Mouse (Mus musculus): ENCODE data around the gene Gm42669.

The Gm42669 gene

GRCm38 (mm10) chr5:107521386-107521785, 14.0 kb downstream of the Gm42669 start:
- no peak for DNase-seq (ENCODE audit: low spot score in 2 of 2)

DNA sequence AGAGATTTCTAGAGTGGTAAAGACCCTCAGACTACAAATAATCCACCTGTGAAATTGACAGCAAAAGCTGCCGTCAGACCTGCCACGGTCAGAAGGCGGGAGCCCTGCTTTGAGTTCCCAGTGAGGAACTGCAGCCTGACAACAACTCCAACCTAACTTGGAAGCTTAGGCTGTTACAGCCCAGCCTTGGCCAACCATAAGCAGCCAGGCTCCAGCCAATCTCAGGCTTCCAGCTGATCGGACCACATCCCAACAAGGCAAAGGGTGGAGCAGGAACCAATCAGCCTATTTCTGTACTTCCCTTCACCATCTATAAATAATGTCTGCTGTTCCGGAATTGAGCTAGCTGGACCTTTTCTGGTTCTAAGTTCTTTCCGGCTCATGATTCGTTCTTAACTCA, 14.5 kb downstream of the Gm42669 start:
- no peak for DNase-seq (ENCODE audit: low spot score in 2 of 2)

- no peak for DNase-seq (ENCODE audit: low spot score in 2 of 2)
Observed at GRCm38 (mm10) chr5:107524281-107524680, 16.9 kb downstream of the Gm42669 start.

GRCm38 (mm10) chr5:107528856-107529255, 21.4 kb downstream of the Gm42669 start:
- DNase-seq (ENCODE audit: low spot score in 2 of 2): no peak

DNA sequence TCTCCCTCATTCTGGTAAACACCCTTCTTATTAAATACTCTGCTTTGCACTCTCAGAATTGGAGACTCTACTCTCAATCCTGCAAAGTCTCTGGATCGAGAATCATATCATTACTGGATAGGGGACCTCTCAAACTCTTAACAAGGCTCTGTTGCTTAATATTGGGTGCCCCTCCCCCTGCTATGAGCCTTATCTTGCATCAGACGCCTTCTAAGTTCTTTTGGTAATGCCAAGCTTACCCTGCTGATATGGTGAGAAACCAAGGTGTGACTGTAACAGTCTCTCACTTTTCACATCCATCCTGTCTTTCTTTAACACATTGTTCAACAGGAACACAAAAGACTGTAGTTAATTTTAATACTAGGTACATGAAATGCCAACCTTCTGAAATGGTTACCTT, 26.2 kb downstream of the Gm42669 start:
- DNase-seq (ENCODE audit: low spot score in 2 of 2): no peak

DNA sequence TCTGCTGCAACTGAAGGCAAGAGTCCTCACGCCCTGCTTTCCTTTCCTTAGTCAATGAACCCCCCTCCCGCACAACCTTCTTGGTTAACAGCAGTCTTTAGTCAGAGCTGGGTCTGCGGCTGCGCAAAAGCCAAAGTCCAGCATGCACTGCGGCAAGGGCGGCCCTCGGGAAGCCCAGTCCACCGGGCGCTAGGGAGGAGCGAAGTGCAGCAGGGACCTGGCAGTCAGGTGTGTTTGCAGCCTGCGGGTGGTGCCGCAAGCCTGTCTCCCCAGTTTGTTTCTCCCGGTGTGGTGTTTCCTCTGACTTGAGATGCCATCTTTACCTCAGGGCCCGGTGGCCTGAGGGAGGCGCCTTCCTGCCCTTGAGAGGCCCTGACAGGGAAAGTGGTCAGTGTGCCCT, 27.2 kb downstream of the Gm42669 start, which contains the start of gene 1700028K03Rik:
TSS of gene 1700028K03Rik (plus strand) at position 129 of the 400 bp plus-strand sequence.
- DNase-seq (ENCODE audit: low spot score in 2 of 2): no peak

DNA sequence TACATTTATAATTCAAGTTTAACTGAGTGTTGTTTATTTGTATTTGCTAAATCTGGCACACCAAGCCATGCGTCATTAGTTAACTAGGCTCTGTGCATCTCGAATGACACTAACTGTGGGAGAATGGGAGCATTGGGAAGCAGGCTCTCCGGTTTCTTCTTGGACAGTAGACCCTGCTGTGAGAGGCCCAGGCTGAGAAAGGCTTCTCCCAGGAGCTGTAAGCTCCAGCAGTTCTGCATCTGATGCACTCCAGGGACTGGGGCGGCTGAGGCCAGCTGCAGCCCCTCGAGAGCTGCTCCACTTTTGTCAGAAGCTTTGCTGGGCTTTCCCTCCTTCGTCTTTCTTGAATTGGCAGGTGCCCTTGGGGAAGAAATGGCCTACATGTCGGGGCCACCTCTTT, 34.3 kb downstream of the Gm42669 start:
- no peak for DNase-seq (ENCODE audit: low spot score in 2 of 2)

- no peak for DNase-seq (ENCODE audit: low spot score in 2 of 2)
Observed at GRCm38 (mm10) chr5:107545927-107546326, 38.5 kb downstream of the Gm42669 start.

- DNase-seq (ENCODE audit: low spot score in 2 of 2): no peak
Observed at GRCm38 (mm10) chr5:107547955-107548354, 40.5 kb downstream of the Gm42669 start.

- DNase-seq (ENCODE audit: low spot score in 2 of 2): no peak
Observed at GRCm38 (mm10) chr5:107548444-107548843, 41.0 kb downstream of the Gm42669 start.

GRCm38 (mm10) chr5:107554336-107554735, 46.9 kb downstream of the Gm42669 start:
- DNase-seq (ENCODE audit: low spot score in 2 of 2): no peak

DNA sequence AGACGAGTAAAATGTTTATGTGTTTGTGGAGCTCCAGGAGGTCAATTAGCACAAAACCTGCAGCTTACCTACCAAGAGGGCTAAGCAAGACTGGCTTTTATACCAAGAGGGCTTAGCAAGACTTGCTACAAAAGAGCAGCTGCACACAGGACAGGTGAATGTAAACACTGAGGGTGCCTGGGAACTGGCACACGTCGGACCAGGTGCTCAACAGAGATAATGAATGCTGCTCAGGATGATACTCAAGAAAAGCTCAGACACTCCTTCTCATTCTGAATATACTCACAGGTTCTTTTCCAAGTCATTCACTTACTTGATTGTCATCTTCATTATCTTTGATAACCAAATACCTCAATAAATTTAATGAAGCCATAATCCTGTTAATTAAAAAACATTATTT, 49.5 kb downstream of the Gm42669 start:
- no peak for DNase-seq (ENCODE audit: low spot score in 2 of 2)

DNA sequence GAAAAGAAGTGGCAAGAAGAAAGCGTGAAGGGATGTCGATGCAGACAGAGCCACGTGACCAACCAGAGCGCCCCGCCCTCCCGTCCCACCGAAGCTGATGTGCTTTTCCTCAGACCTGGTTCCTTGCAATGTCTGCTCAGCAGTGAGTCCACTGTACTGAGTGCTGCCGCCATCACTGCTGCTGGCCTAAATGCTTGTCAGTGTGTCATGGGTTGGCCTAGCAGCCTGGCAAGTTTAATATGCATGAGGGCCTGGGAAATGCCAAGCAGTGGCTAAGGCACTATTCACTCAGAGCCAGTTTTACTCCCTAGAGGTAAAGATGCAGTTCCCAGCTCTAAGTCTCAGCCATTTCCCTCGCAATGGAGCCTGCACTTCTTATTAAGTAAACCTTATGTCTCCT, 61.7 kb downstream of the Gm42669 start:
- DNase-seq (ENCODE audit: low spot score in 2 of 2): no peak

GRCm38 (mm10) chr5:107597301-107598077, 90.1 kb downstream of the Gm42669 start, which contains the start of the genes Rpap2 and Glmn:
Gene Rpap2, plus strand, starts transcription at chr5:107597373.
Gene Glmn, minus strand, starts transcription at chr5:107597888.
- DNase-seq (ENCODE audit: low spot score in 2 of 2): peak; percentile 88 to 89

DNA sequence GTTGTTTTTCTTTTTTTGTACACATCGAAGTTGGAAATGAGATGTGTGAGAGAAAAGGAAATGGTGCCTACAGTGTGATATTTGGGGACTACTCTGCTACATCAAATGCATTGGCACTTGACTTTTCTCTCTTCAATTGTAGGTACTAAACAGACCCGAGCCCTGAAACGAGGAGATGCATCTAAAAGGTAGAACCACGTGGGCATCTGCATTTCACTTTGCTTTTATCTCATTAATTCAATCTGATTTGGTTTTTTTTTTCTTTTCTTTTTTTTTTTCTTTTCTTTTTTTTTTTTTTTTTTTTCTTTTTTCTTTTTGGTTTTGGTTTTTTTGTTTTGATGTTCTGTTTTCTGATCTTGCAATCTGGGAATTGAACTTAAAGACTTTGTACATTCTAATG, 91.0 kb downstream of the Gm42669 start:
- no peak for DNase-seq (ENCODE audit: low spot score in 2 of 2)

- DNase-seq (ENCODE audit: low spot score in 2 of 2): peak; percentile 26 to 69
Observed at GRCm38 (mm10) chr5:107611224-107611623, 103.8 kb downstream of the Gm42669 start.

DNA sequence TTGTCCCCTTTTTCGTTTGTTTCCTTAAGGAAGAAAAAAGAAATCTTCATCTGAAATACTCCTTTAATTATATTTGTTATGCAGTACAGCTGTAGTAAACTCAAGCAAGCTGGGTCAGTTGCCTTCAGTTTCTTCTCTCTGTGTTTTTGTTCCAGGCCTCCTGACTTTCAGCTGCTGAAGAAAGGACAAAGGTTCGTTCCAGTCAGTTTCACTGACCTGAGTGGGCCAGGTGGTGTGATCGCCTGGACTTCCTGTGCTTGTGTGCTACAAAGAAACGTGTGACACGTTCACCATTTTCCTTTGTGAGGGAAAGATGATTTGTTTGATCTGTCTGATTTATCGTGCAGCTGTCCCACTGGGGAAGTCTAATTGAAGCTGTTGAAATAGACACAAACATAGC, 110.6 kb downstream of the Gm42669 start:
- no peak for DNase-seq (ENCODE audit: low spot score in 2 of 2)

- no peak for DNase-seq (ENCODE audit: low spot score in 2 of 2)
Observed at GRCm38 (mm10) chr5:107621327-107621726, 113.9 kb downstream of the Gm42669 start.
